Mouse (Mus musculus) limb, embryonic 14.5 days (tissue): ENCODE measurements around the gene Polr2j. TPM values are rescaled to one million over a fixed set of nuclear protein-coding genes. Genes with fewer than 3 reads are reported as not detected.

Experiments used
- ATAC-seq: fragments of 200-750 bp; cut with Nextera tagmentation; 2 replicates; pipeline ENCODE4 v1.8.0; 2017; ENCODE audit warnings: low read depth, moderate number of reproducible peaks, moderate TSS enrichment; ENCODE audit not compliant: low FRiP score
- DNase-seq: peaks from one replicate; pipeline ENCODE4 v3.0.0-alpha.2; 2015; ENCODE audit warnings: low spot score
- H3K27ac ChIP-seq: fragments of 300-500 bp; sonication (generic); replicated peaks from 2 replicates; pipeline ENCODE4 v1.5.1; 2014; ENCODE audit warnings: low read depth, mild to moderate bottlenecking, low read length, moderate library complexity, mixed read lengths
- H3K27me3 ChIP-seq: fragments of 300-500 bp; sonication (generic); 2 replicates; pipeline ENCODE4 v1.6.1; 2014; ENCODE audit warnings: low read length, mixed read lengths; ENCODE audit not compliant: control insufficient read depth, insufficient read depth
- H3K36me3 ChIP-seq: fragments of 300-500 bp; sonication (generic); 2 replicates; pipeline ENCODE4 v1.6.1; 2014; ENCODE audit warnings: mild to moderate bottlenecking, low read length, moderate library complexity, mixed read lengths; ENCODE audit not compliant: control insufficient read depth, insufficient read depth
- H3K4me1 ChIP-seq: fragments of 300-500 bp; sonication (generic); 2 replicates; pipeline ENCODE4 v1.6.1; 2014; ENCODE audit warnings: antibody characterized with exemption, low read length, mixed read lengths; ENCODE audit not compliant: control insufficient read depth, insufficient read depth
- H3K4me2 ChIP-seq: fragments of 300-500 bp; sonication (generic); replicated peaks from 2 replicates; pipeline ENCODE4 v1.6.1; 2014; ENCODE audit warnings: low read depth, mild to moderate bottlenecking, low read length, moderate library complexity; ENCODE audit not compliant: severe bottlenecking
- H3K4me3 ChIP-seq: fragments of 300-500 bp; sonication (generic); replicated peaks from 2 replicates; pipeline ENCODE4 v1.5.1; 2014; ENCODE audit warnings: low read length
- H3K9ac ChIP-seq: fragments of 300-500 bp; sonication (generic); 2 replicates; pipeline ENCODE4 v1.6.1; 2014; ENCODE audit warnings: mild to moderate bottlenecking, low read depth, low read length, moderate library complexity; ENCODE audit not compliant: severe bottlenecking
- H3K9me3 ChIP-seq: fragments of 300-500 bp; sonication (generic); 2 replicates; pipeline ENCODE4 v1.6.1; 2016; ENCODE audit warnings: low read length; ENCODE audit not compliant: control insufficient read depth
- POLR2A ChIP-seq: fragments of 200-500 bp; IDR thresholded peaks from 2 replicates; pipeline ENCODE4 v1.8.0; 2012; ENCODE audit warnings: inconsistent platforms, mild to moderate bottlenecking, moderate library complexity, borderline replicate concordance; ENCODE audit not compliant: insufficient read depth, insufficient read length; ENCODE audit errors: extremely low read depth
- WGBS: fragments of 180-500 bp; shearing (Covaris S2); extraction: QIAGEN DNeasy Blood & Tissue Kit; methylation state at CpG from one replicate; pipeline ENCODE4 v1.1.7; 2014; 5-methylcytosine and 5-hydroxymethylcytosine counted together
- polyA plus RNA-seq, 2 experiments: library from polyadenylated mRNA; depleted of rRNA in 1 of 2; stranded (reverse) in 1 of 2; unstranded in 1 of 2; fragments of >200 nt; fragmentation: Nextera tagmentation in 1 of 2; extraction: Ambion mirVana in 1 of 2; gene quantifications; 2 replicates each; pipeline versions ENCODE4 v1.2.1 to v1.2.3; 2012 to 2014

Gene Polr2j
- polyA plus RNA-seq (2012; rRNA removed) (148 and 156 TPM in 2 replicates), polyA plus RNA-seq (2014; fragmentation: Nextera tagmentation; extraction: Ambion mirVana) (245 and 251 TPM in 2 replicates)

DNA sequence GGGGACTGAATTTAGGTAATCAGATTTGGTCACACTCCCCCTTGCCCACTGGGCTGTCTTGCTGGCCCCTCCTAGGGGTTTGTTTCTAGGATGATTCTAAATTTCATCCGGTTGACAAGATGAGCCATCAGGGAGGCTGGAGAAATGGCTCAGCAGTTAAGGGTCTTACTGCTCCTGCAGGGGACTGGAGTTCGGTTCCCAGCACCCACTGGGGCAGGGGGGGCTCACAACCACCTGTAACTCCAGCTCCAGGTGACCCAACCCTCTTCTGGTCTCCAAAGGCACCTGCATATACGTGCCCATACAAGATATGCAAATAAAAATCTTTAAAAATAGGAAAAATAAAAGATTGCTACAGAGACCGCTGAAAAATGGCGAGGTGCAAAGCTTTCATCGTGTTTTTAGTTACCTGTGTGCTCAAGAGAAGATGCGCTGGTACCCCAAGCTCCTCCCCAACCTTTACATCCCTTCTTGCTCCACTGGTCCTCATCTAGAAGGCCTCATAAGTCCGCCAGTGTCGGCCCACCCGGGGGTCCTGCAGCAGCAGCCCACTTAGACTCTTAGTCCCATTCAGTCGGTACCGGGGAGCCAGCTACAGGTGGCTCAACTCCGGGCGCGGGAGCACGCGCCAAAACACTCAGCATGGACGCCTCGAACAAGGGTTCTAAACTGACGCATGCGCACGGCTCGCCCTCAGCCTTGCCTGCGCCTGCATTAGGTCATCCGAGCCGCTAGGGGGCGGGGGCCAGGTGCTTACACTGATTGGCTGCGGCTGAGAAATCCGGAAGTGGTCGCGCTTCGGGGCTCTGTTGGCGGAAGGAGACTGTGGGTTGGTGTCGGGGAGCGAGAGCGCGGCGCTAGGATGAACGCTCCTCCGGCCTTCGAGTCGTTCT, at the start of gene Polr2j:
Polr2j (plus strand) TSS at position 741 of the 893 bp plus-strand sequence.
- DNase-seq (peak; percentile 97), ATAC-seq (peak; percentile 96)
- H3K4me2 ChIP-seq = peak within 1 kb of the TSS; percentile 64
- H3K36me3 ChIP-seq = peaks cover 15% of the 10 kb centered on the region
- H3K27ac ChIP-seq = peak within 1 kb of the TSS; percentile 50
- H3K9ac ChIP-seq = peak within 1 kb of the TSS; percentile 83
- peak within 1 kb of the TSS; percentile 81 for H3K4me3 ChIP-seq
- peaks cover 14% of the 10 kb centered on the region for H3K4me1 ChIP-seq
- no peaks in the 10 kb centered on the region for H3K9me3 ChIP-seq
- WGBS = 3% methylated on average over 42 of the region's 42 CpGs
- H3K27me3 ChIP-seq = no peaks in the 10 kb centered on the region
- peak; percentile 67; the same call in 1 of the 2 replicates for TF ChIP-seq POLR2A

DNA sequence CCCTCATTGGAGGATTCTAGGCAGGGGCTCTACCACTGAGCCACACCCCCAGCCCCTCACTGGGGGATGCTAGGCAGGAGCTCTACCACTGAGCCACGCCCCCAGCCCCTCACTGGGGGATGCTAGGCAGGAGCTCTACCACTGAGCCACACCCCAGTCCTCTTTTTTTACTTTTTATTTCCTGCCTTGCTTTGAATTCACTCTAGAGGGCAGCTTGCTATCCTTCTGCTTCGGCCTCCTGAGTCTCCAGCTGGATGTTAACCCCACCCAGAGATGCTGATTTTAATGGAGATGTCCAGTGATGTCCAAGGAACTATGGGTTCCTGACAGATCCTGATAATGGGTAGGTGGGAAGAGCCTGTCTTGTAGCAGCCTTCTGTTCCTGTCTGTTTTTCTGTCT, 47.0 kb upstream of the Polr2j start:
- DNase-seq = no peak
- Histone ChIP-seq H3K4me2 (no peak overlapping the region), H3K4me1 (no peaks in the 10 kb centered on the region), H3K36me3 (no peaks in the 10 kb centered on the region), H3K27me3 (no peaks in the 10 kb centered on the region), H3K9me3 (no peaks in the 10 kb centered on the region), H3K27ac (no peak overlapping the region), H3K9ac (no peak overlapping the region), H3K4me3 (no peak overlapping the region)
- 88% methylated on average over 2 of the region's 2 CpGs for WGBS
- ATAC-seq = no peak
- TF ChIP-seq POLR2A = no peak

- no peaks in the 10 kb centered on the region for H3K27me3 ChIP-seq
- 0 out of 2 replicates have a peak overlapping the region, but pooled peaks have one; percentile 10 for H3K27ac ChIP-seq
- no peak overlapping the region for H3K4me2 ChIP-seq
- no peak overlapping the region for H3K9ac ChIP-seq
- WGBS = 60% methylated on average over 6 of the region's 6 CpGs
- H3K4me3 ChIP-seq = no peak overlapping the region
- TF ChIP-seq POLR2A = no peak
- H3K9me3 ChIP-seq = no peaks in the 10 kb centered on the region
- ATAC-seq (no peak), DNase-seq (no peak)
- no peaks in the 10 kb centered on the region for H3K36me3 ChIP-seq
- 0 out of 2 replicates have a peak, but pooled peaks cover 6% of the 10 kb centered on the region for H3K4me1 ChIP-seq
Observed at GRCm38 (mm10) chr5:136073051-136073450, 43.4 kb upstream of the Polr2j start.

GRCm38 (mm10) chr5:136073526-136073925, 42.9 kb upstream of the Polr2j start:
- ATAC-seq = no peak
- DNase-seq = no peak

DNA sequence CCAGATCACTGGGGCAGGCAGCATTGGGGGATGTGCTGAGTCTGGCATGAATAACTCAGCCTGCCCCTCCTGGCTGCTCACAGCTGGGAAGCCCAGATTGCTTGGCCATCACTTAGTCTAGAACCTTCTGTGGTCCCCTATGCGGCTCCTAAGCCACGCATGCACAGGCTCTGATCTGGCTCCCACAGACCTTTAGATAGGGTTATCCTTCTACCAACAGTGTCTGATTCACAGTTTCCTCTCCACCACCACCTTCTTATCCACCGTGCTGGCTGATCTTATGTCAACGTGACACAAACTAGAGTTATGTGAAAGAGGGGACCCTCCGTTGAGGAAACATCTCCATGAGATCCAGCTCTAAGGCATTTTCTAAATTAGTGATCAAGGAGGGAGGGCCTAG, 41.4 kb upstream of the Polr2j start:
- no peaks in the 10 kb centered on the region for H3K27me3 ChIP-seq
- 90% methylated on average over 5 of the region's 5 CpGs for WGBS
- no peaks in the 10 kb centered on the region for H3K36me3 ChIP-seq
- no peaks in the 10 kb centered on the region for H3K9me3 ChIP-seq
- H3K4me2 ChIP-seq = no peak overlapping the region
- no peak overlapping the region for H3K4me3 ChIP-seq
- TF ChIP-seq POLR2A = no peak
- DNase-seq (no peak), ATAC-seq (no peak)
- no peak overlapping the region for H3K9ac ChIP-seq
- H3K27ac ChIP-seq = no peak overlapping the region
- H3K4me1 ChIP-seq = 0 out of 2 replicates have a peak, but pooled peaks cover 6% of the 10 kb centered on the region

More at GRCm38 (mm10) chr5:136073526-136073925, 42.9 kb upstream of the Polr2j start:
- Histone ChIP-seq H3K9me3 (no peaks in the 10 kb centered on the region), H3K36me3 (no peaks in the 10 kb centered on the region), H3K27ac (no peak overlapping the region), H3K4me2 (no peak overlapping the region), H3K4me1 (0 out of 2 replicates have a peak, but pooled peaks cover 6% of the 10 kb centered on the region), H3K27me3 (no peaks in the 10 kb centered on the region), H3K9ac (no peak overlapping the region), H3K4me3 (no peak overlapping the region)
- no peak for TF ChIP-seq POLR2A
- WGBS = 59% methylated on average over 11 of the region's 11 CpGs
